In the genomic region with DNA sequence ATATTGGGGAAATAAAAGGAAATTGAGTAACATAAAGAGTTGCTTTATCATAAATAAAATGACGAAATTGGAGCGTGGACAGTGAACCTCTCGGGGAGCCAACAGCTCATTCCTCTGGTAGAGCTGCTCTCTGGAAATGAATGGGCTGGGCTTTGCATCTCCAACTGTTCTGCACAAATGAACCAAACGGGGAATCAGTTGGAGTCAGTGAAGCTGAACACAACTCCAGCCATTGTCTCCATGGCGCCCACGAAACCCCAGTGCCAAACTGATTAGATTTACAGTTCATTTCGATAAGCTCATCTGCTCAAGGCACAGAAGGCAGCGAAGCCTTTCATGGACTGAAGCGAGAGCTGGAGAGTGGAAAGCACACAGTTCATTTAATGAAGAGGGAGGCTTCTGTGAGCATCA, we compare ENCODE assay signal across 11 mouse cellular contexts. TPM values are rescaled to one million over a fixed set of nuclear protein-coding genes. Genes with fewer than 3 reads are reported as not detected.
DNase-seq lines count a peak whose midpoint lies in the region; ATAC-seq and TF ChIP-seq lines count a peak whose summit lies in the region.
"Had no signal": no experiment of that assay in that cellular context is flagged by ENCODE, and none has a peak within 500 bp of the region (broad histone marks: within the 10 kb centered on the region; RNA-seq: fewer than 3 reads in every experiment).

No protein-coding gene starts in this region.

- peaks cover 12% of the 10 kb centered on the region; the same call in 1 of the 2 replicates for H3K4me1 ChIP-seq in embryonic facial prominence, embryonic 14.5 days (ENCODE audit: control insufficient read depth, insufficient read depth, low read length)
- peaks cover 22% of the 10 kb centered on the region for H3K4me1 ChIP-seq in embryonic facial prominence, embryonic 10.5 days
- no peaks in the 10 kb centered on the region; the same call in 1 of the 2 replicates for H3K4me1 ChIP-seq in hindbrain, embryonic 16.5 days (ENCODE audit: control insufficient read depth, insufficient read depth, low read depth, low read length)
- peaks cover 15% of the 10 kb centered on the region for H3K4me1 ChIP-seq in midbrain, embryonic 13.5 days (replicated peaks)
- H3K4me1 ChIP-seq in thymus, adult 2 months (replicated peaks; ENCODE audit: control insufficient read depth, insufficient read depth, low read length), result no peaks in the 10 kb centered on the region; the same call in 1 of the 2 replicates
- H3K4me1 ChIP-seq: stomach, embryonic 15.5 days had no signal

- TF ChIP-seq CTCF in thymus, adult 2 months (IDR thresholded peaks at IDR 0.05; ENCODE audit: borderline replicate concordance, control insufficient read depth, extremely low read depth, insufficient read depth, low read length, poor library complexity), result no peak

- H3K27me3 ChIP-seq in embryonic facial prominence, embryonic 14.5 days (replicated peaks; ENCODE audit: control insufficient read depth, insufficient read depth, low read length), result no peaks in the 10 kb centered on the region
- H3K27me3 ChIP-seq in embryonic facial prominence, embryonic 10.5 days (replicated peaks; ENCODE audit: low read depth, poor library complexity, severe bottlenecking), result no peaks in the 10 kb centered on the region
- H3K27me3 ChIP-seq in hindbrain, embryonic 16.5 days (replicated peaks; ENCODE audit: control insufficient read depth, insufficient read depth, low read length), result no peaks in the 10 kb centered on the region
- no peaks in the 10 kb centered on the region for H3K27me3 ChIP-seq in midbrain, embryonic 13.5 days
- H3K27me3 ChIP-seq in thymus, adult 2 months (ENCODE audit: control insufficient read depth, insufficient read depth, low read length), result no peaks in the 10 kb centered on the region
- H3K27me3 ChIP-seq: stomach, embryonic 15.5 days had no signal

- no peaks in the 10 kb centered on the region for H3K36me3 ChIP-seq in embryonic facial prominence, embryonic 14.5 days (ENCODE audit: control insufficient read depth, insufficient read depth, low read length)
- no peaks in the 10 kb centered on the region for H3K36me3 ChIP-seq in embryonic facial prominence, embryonic 10.5 days (replicated peaks)
- no peaks in the 10 kb centered on the region for H3K36me3 ChIP-seq in hindbrain, embryonic 16.5 days (ENCODE audit: control insufficient read depth, insufficient read depth, low read length)
- H3K36me3 ChIP-seq in midbrain, embryonic 13.5 days, result no peaks in the 10 kb centered on the region
- no peaks in the 10 kb centered on the region for H3K36me3 ChIP-seq in thymus, adult 2 months (ENCODE audit: control insufficient read depth, insufficient read depth, low read length)
- H3K36me3 ChIP-seq: stomach, embryonic 15.5 days had no signal

- H3K4me3 ChIP-seq in embryonic facial prominence, embryonic 14.5 days (ENCODE audit: low read depth, low read length), result no peak overlapping the region
- H3K4me3 ChIP-seq in embryonic facial prominence, embryonic 10.5 days, result no peak overlapping the region
- peak overlapping the region; percentile 8; the same call in 1 of the 2 replicates for H3K4me3 ChIP-seq in hindbrain, embryonic 16.5 days (ENCODE audit: low read length)
- peak overlapping the region; percentile 13; the same call in 1 of the 2 replicates for H3K4me3 ChIP-seq in midbrain, embryonic 13.5 days (replicated peaks)
- H3K4me3 ChIP-seq in thymus, adult 2 months (ENCODE audit: control insufficient read depth, insufficient read depth, low read length), result no peak overlapping the region
- H3K4me3 ChIP-seq: stomach, embryonic 15.5 days had no signal

- peak; percentile 55; the same call in 1 of the 2 replicates for ATAC-seq in embryonic facial prominence, embryonic 14.5 days (ENCODE audit: low read depth)
- ATAC-seq in hindbrain, embryonic 16.5 days, result peak; percentile 83
- ATAC-seq in midbrain, embryonic 13.5 days, result 0 out of 2 replicates have a peak, but pooled peaks have one; percentile 43
- no peak for ATAC-seq in megakaryocyte-erythroid progenitor cell, adult 5-6 weeks (replicated peaks; ENCODE audit: low FRiP score, low TSS enrichment, poor library complexity, severe bottlenecking)

- no peak for DNase-seq in embryonic facial prominence, embryonic 14.5 days (ENCODE audit: low spot score)
- no peak for DNase-seq in embryonic facial prominence, embryonic 10.5 days (ENCODE audit: low spot score)
- peak; percentile 49 for DNase-seq in brain, embryonic 18.5 days (ENCODE audit: low read depth, low spot score)
- DNase-seq in thymus, adult 2 months, result no peak
- no peak for DNase-seq in adrenal gland, postnatal 10 days
- DNase-seq: cerebellum, adult 9-10 months; heart, postnatal 14 days had no signal

- no peak overlapping the region for H3K27ac ChIP-seq in embryonic facial prominence, embryonic 14.5 days (replicated peaks; ENCODE audit: low read depth, low read length)
- H3K27ac ChIP-seq in embryonic facial prominence, embryonic 10.5 days (replicated peaks), result no peak overlapping the region
- H3K27ac ChIP-seq in hindbrain, embryonic 16.5 days (ENCODE audit: low read depth, low read length), result peak overlapping the region; percentile 19; the same call in 1 of the 2 replicates
- H3K27ac ChIP-seq in midbrain, embryonic 13.5 days, result peak overlapping the region; percentile 32
- H3K27ac ChIP-seq in thymus, adult 2 months (ENCODE audit: control insufficient read depth, insufficient read depth, low read length), result no peak overlapping the region
- H3K27ac ChIP-seq: stomach, embryonic 15.5 days had no signal

- 56% methylated on average over 9 of the region's 9 CpGs for WGBS in embryonic facial prominence, embryonic 14.5 days
- WGBS in embryonic facial prominence, embryonic 10.5 days, result 58% methylated on average over 9 of the region's 9 CpGs
- WGBS in hindbrain, embryonic 16.5 days, result 13% methylated on average over 9 of the region's 9 CpGs
- WGBS in midbrain, embryonic 13.5 days, result 13% methylated on average over 9 of the region's 9 CpGs
- WGBS in thymus, adult 2 months, result 94% methylated on average over 9 of the region's 9 CpGs

- H3K9ac ChIP-seq in embryonic facial prominence, embryonic 14.5 days (ENCODE audit: low read depth, low read length), result no peak overlapping the region
- H3K9ac ChIP-seq in hindbrain, embryonic 16.5 days (ENCODE audit: low read depth, low read length), result peak overlapping the region; percentile 41; the same call in 1 of the 2 replicates
- no peak overlapping the region for H3K9ac ChIP-seq in midbrain, embryonic 13.5 days (replicated peaks)
- H3K9ac ChIP-seq: stomach, embryonic 15.5 days had no signal

- H3K9me3 ChIP-seq in embryonic facial prominence, embryonic 14.5 days (ENCODE audit: control insufficient read depth, low read length), result no peaks in the 10 kb centered on the region
- H3K9me3 ChIP-seq in embryonic facial prominence, embryonic 10.5 days, result no peaks in the 10 kb centered on the region
- no peaks in the 10 kb centered on the region for H3K9me3 ChIP-seq in hindbrain, embryonic 16.5 days (ENCODE audit: control insufficient read depth, low read length)
- H3K9me3 ChIP-seq in midbrain, embryonic 13.5 days, result no peaks in the 10 kb centered on the region
- H3K9me3 ChIP-seq: stomach, embryonic 15.5 days had no signal

- no peak overlapping the region for H3K4me2 ChIP-seq in embryonic facial prominence, embryonic 14.5 days (ENCODE audit: low read depth, low read length)
- H3K4me2 ChIP-seq in hindbrain, embryonic 16.5 days (ENCODE audit: low read length), result peak overlapping the region; percentile 41
- peak overlapping the region; percentile 39 for H3K4me2 ChIP-seq in midbrain, embryonic 13.5 days (replicated peaks)
- H3K4me2 ChIP-seq: stomach, embryonic 15.5 days had no signal

- no peak for TF ChIP-seq POLR2A in thymus, adult 2 months (IDR thresholded peaks at IDR 0.05; ENCODE audit: control insufficient read depth, extremely low read depth, insufficient read depth, low read length, poor library complexity)

RNA-seq across cellular contexts. Expression of gene Itga6, which starts 29.8 kb away (rescaled TPM):
- polyA plus RNA-seq in embryonic facial prominence, embryonic 14.5 days (2014; fragmentation: Nextera tagmentation; extraction: Ambion mirVana), result 64.5 and 70.4 TPM in 2 replicates
- polyA plus RNA-seq in embryonic facial prominence, embryonic 10.5 days (2016; fragmentation: Nextera tagmentation; extraction: Ambion mirVana), result 30.7 and 31.6 TPM in 2 replicates
- 21.1 and 25.5 TPM in 2 replicates for polyA plus RNA-seq in hindbrain, embryonic 16.5 days (2015; fragmentation: Nextera tagmentation; extraction: Ambion mirVana)
- 17.6 and 19.6 TPM in 2 replicates for polyA plus RNA-seq in midbrain, embryonic 13.5 days (2015; fragmentation: Nextera tagmentation; extraction: Ambion mirVana)
- total RNA-seq in megakaryocyte-erythroid progenitor cell, adult 5-6 weeks (2014; fragmentation: Nextera tagmentation), result 20.3 and 21.2 TPM in 2 replicates
- total RNA-seq in megakaryocyte-erythroid progenitor cell, adult 5-6 weeks (2017), result 30.4 and 45.3 TPM in 2 replicates
- polyA plus RNA-seq in thymus, adult 2 months (2012; rRNA removed), result 38.2 and 38.8 TPM in 2 replicates
- total RNA-seq in adrenal gland, postnatal 10 days (2021), result 100 to 1,000 TPM; 145 to 179 TPM

Comparison
In these comparisons a context has a peak if more than half of its experiments do, and no peak if none do; other contexts are left out.
1. H3K27ac ChIP-seq: peak in hindbrain, embryonic 16.5 days (single experiment) and midbrain, embryonic 13.5 days (single experiment); none in embryonic facial prominence, embryonic 14.5 days (single experiment), embryonic facial prominence, embryonic 10.5 days (single experiment) and thymus, adult 2 months (single experiment).
2. H3K4me3 ChIP-seq: peak in hindbrain, embryonic 16.5 days (single experiment) and midbrain, embryonic 13.5 days (single experiment); none in embryonic facial prominence, embryonic 14.5 days (single experiment), embryonic facial prominence, embryonic 10.5 days (single experiment) and thymus, adult 2 months (single experiment).